Mouse (Mus musculus): Measurements from ENCODE around the gene Ajap1.

The Ajap1 gene

GRCm38 (mm10) chr4:153357539-153358242 is 124.9 kb downstream of the Ajap1 start:
- no peak for DNase-seq (ENCODE audit: low read depth, low spot score)

- DNase-seq (ENCODE audit: low read depth, low spot score), result no peak
Observed at GRCm38 (mm10) chr4:153356236-153356635, 126.4 kb downstream of the Ajap1 start.

GRCm38 (mm10) chr4:153344999-153345398 is 137.6 kb downstream of the Ajap1 start:
- no peak for DNase-seq (ENCODE audit: low read depth, low spot score)

GRCm38 (mm10) chr4:153340887-153341286 is 141.7 kb downstream of the Ajap1 start:
- no peak for DNase-seq (ENCODE audit: low read depth, low spot score)

- DNase-seq (ENCODE audit: low read depth, low spot score), result no peak
Observed at GRCm38 (mm10) chr4:153335301-153335799, 147.3 kb downstream of the Ajap1 start.

- DNase-seq (ENCODE audit: low read depth, low spot score), result no peak
Observed at GRCm38 (mm10) chr4:153327809-153328208, 154.8 kb downstream of the Ajap1 start.

All from c-Kit-negative CD71-positive TER-119-positive erythroid progenitor cells, embryonic 14.5 days (primary cell).